Mouse (Mus musculus): ENCODE results near the gene Pln. TPM values are rescaled to one million over a fixed set of nuclear protein-coding genes. Genes with fewer than 3 reads are reported as not detected.
A peak's percentile ranks its signal among the peaks of the same experiment; 100 is the strongest.

Pln gene
- polyA plus RNA-seq, 1 experiment from 2014 or later, result 1.5 TPM

DNA sequence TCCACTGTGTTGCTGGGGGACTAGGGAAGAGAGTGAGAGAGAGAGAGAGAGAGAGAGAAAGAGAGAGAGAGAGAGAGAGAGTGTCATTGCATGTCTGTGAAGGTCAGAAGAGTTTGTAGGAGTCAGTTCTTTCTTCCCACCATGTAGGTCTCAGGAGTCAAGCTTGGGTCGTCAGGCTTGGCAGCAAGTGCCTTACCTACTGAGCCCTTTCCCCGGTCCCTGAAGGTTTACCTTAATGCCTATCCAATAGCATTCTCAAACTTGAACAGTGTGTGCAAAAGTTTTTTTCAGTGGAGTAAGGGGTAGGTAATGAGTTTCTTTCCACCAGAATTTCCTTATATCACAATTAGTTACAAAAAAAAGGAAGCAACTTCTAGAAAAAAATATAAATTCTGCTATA lies 1.6 kb downstream of the Pln start:
- Histone ChIP-seq H3K36me3 (replicated peaks; ENCODE audit: control insufficient read depth, insufficient read depth) (no peaks in the 10 kb centered on the region), H3K9ac (no peak overlapping the region), H3K4me2 (replicated peaks) (no peak overlapping the region), H3K9me3 (ENCODE audit: control insufficient read depth, low read length) (no peaks in the 10 kb centered on the region), H3K4me3 (replicated peaks; ENCODE audit: low read length) (no peak overlapping the region), H3K27me3 (ENCODE audit: control insufficient read depth, insufficient read depth, low read length) (no peaks in the 10 kb centered on the region), H3K4me1 (replicated peaks; ENCODE audit: control insufficient read depth, insufficient read depth, low read length) (no peaks in the 10 kb centered on the region), H3K27ac (no peak overlapping the region)
- no peak for DNase-seq (ENCODE audit: low spot score)
- no peak for ATAC-seq (ENCODE audit: low FRiP score)
- 60% methylated on average over 2 of the region's 2 CpGs for WGBS

GRCm38 (mm10) chr10:53341288-53341965 lies 4.0 kb downstream of the Pln start:
- Histone ChIP-seq H3K36me3 (replicated peaks; ENCODE audit: control insufficient read depth, insufficient read depth) (no peaks in the 10 kb centered on the region), H3K4me2 (replicated peaks) (no peak overlapping the region), H3K4me1 (replicated peaks; ENCODE audit: control insufficient read depth, insufficient read depth, low read length) (no peaks in the 10 kb centered on the region), H3K4me3 (replicated peaks; ENCODE audit: low read length) (no peak overlapping the region), H3K9ac (no peak overlapping the region), H3K27ac (no peak overlapping the region), H3K27me3 (ENCODE audit: control insufficient read depth, insufficient read depth, low read length) (no peaks in the 10 kb centered on the region), H3K9me3 (ENCODE audit: control insufficient read depth, low read length) (no peaks in the 10 kb centered on the region)
- ATAC-seq (ENCODE audit: low FRiP score) (peak; percentile 79; the same call in 1 of the 2 replicates), DNase-seq (ENCODE audit: low spot score) (no peak)
- 82% methylated on average over 7 of the region's 7 CpGs for WGBS

DNA sequence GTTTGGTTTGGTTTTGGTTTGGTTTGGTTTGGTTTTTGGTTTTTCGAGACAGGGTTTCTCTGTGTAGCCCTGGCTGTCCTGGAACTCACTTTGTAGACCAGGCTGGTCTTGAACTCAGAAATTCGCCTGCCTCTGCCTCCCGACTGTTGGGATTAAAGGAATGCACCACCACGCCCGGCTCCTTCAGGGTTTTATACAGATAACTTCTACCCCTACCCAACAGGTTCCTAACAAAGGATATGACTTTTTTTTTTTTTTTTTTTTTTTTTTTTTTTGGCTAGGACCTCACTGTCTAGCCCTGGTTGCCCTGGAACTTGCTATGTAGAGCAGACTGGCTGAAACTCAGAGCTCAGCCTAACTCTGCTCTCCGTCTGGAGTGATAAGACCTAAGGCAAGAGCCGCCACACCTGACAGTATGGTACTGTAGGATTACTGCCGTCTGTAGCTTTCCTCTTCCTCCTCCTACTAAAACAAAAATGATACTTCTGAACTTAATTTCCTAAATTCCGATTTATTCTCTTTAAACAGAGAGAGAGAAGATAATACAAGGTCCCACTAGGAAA lies 4.8 kb downstream of the Pln start:
- WGBS, result 93% methylated on average over 9 of the region's 9 CpGs
- ATAC-seq (ENCODE audit: low FRiP score) (no peak), DNase-seq (ENCODE audit: low spot score) (no peak)
- Histone ChIP-seq H3K4me2 (replicated peaks) (no peak overlapping the region), H3K27me3 (ENCODE audit: control insufficient read depth, insufficient read depth, low read length) (no peaks in the 10 kb centered on the region), H3K27ac (no peak overlapping the region), H3K4me1 (replicated peaks; ENCODE audit: control insufficient read depth, insufficient read depth, low read length) (no peaks in the 10 kb centered on the region), H3K9me3 (ENCODE audit: control insufficient read depth, low read length) (no peaks in the 10 kb centered on the region), H3K9ac (no peak overlapping the region), H3K36me3 (replicated peaks; ENCODE audit: control insufficient read depth, insufficient read depth) (no peaks in the 10 kb centered on the region), H3K4me3 (replicated peaks; ENCODE audit: low read length) (no peak overlapping the region)

- no peak overlapping the region for H3K27ac ChIP-seq
- no peaks in the 10 kb centered on the region for H3K4me1 ChIP-seq (replicated peaks; ENCODE audit: control insufficient read depth, insufficient read depth, low read length)
- no peak overlapping the region for H3K4me2 ChIP-seq (replicated peaks)
- no peak overlapping the region for H3K4me3 ChIP-seq (replicated peaks; ENCODE audit: low read length)
- no peaks in the 10 kb centered on the region for H3K27me3 ChIP-seq (ENCODE audit: control insufficient read depth, insufficient read depth, low read length)
- H3K36me3 ChIP-seq (replicated peaks; ENCODE audit: control insufficient read depth, insufficient read depth), result 0 out of 2 replicates have a peak, but pooled peaks cover under 1% of the 10 kb centered on the region
- WGBS, result 71% methylated on average over 6 of the region's 6 CpGs
- no peak for ATAC-seq (ENCODE audit: low FRiP score)
- H3K9ac ChIP-seq, result no peak overlapping the region
- no peaks in the 10 kb centered on the region for H3K9me3 ChIP-seq (ENCODE audit: control insufficient read depth, low read length)
- DNase-seq (ENCODE audit: low spot score), result no peak
Observed at GRCm38 (mm10) chr10:53343384-53343783, 5.9 kb downstream of the Pln start.

DNA sequence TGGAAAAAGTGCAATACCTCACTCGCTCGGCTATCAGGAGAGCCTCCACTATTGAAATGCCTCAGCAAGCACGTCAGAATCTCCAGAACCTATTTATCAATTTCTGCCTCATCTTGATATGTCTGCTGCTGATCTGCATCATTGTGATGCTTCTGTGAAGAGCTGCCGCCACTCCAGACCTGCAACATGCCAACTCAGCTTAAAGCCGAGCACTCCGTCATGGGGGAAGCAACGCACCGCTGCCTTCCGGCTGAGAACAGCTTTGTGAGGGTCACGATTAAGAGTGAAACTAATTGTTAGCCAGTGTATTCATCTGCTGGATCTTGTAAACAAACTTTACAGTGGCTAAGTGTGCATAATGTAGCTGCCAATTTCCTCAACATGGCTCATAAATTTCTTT lies 6.4 kb downstream of the Pln start:
- 56% methylated on average over 10 of the region's 10 CpGs for WGBS

GRCm38 (mm10) chr10:53345508-53345907 lies 8.0 kb downstream of the Pln start:
- Histone ChIP-seq H3K27me3 (ENCODE audit: control insufficient read depth, insufficient read depth, low read length) (no peaks in the 10 kb centered on the region), H3K4me2 (replicated peaks) (no peak overlapping the region), H3K9me3 (ENCODE audit: control insufficient read depth, low read length) (no peaks in the 10 kb centered on the region), H3K27ac (no peak overlapping the region), H3K4me3 (replicated peaks; ENCODE audit: low read length) (no peak overlapping the region), H3K9ac (no peak overlapping the region), H3K4me1 (replicated peaks; ENCODE audit: control insufficient read depth, insufficient read depth, low read length) (no peaks in the 10 kb centered on the region), H3K36me3 (replicated peaks; ENCODE audit: control insufficient read depth, insufficient read depth) (peaks cover 5% of the 10 kb centered on the region; the same call in 1 of the 2 replicates)
- no peak for DNase-seq (ENCODE audit: low spot score)
- no peak for ATAC-seq (ENCODE audit: low FRiP score)
- WGBS, result 91% methylated on average over 4 of the region's 4 CpGs

More for the DNA sequence above, 6.4 kb downstream of the Pln start:
- Histone ChIP-seq H3K4me3 (replicated peaks; ENCODE audit: low read length) (no peak overlapping the region), H3K9ac (no peak overlapping the region), H3K4me1 (replicated peaks; ENCODE audit: control insufficient read depth, insufficient read depth, low read length) (no peaks in the 10 kb centered on the region), H3K36me3 (replicated peaks; ENCODE audit: control insufficient read depth, insufficient read depth) (peaks cover 5% of the 10 kb centered on the region; the same call in 1 of the 2 replicates), H3K4me2 (replicated peaks) (no peak overlapping the region), H3K27ac (no peak overlapping the region), H3K9me3 (ENCODE audit: control insufficient read depth, low read length) (no peaks in the 10 kb centered on the region), H3K27me3 (ENCODE audit: control insufficient read depth, insufficient read depth, low read length) (no peaks in the 10 kb centered on the region)
- DNase-seq (ENCODE audit: low spot score), result no peak
- no peak for ATAC-seq (ENCODE audit: low FRiP score)

DNA sequence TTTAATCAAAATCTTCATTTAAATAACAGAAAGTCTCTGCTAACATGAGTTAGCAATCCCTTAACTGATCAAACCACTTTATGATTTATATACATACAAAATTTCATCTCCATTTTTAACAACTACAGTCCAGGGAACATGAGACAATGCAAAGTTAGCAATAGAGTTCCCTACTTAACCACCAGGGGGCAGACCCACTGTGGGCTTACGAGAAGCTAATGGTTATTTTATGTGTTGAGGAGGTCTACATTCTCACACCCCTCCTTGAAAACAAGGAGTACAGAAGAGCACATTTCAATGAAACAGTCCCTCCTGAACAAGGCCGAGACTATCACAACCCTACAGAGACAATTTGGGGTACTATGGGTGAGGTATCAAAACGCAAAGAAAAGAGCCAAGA lies 9.0 kb downstream of the Pln start:
- Histone ChIP-seq H3K9ac (no peak overlapping the region), H3K4me1 (replicated peaks; ENCODE audit: control insufficient read depth, insufficient read depth, low read length) (no peaks in the 10 kb centered on the region), H3K4me3 (replicated peaks; ENCODE audit: low read length) (no peak overlapping the region), H3K27ac (no peak overlapping the region), H3K27me3 (ENCODE audit: control insufficient read depth, insufficient read depth, low read length) (no peaks in the 10 kb centered on the region), H3K4me2 (replicated peaks) (no peak overlapping the region), H3K9me3 (ENCODE audit: control insufficient read depth, low read length) (no peaks in the 10 kb centered on the region), H3K36me3 (replicated peaks; ENCODE audit: control insufficient read depth, insufficient read depth) (peaks cover 5% of the 10 kb centered on the region; the same call in 1 of the 2 replicates)
- peak; percentile 72 for DNase-seq (ENCODE audit: low spot score)
- 54% methylated on average over 3 of the region's 3 CpGs for WGBS
- no peak for ATAC-seq (ENCODE audit: low FRiP score)

- 84% methylated on average over 5 of the region's 5 CpGs for WGBS
- DNase-seq (ENCODE audit: low spot score) (no peak), ATAC-seq (ENCODE audit: low FRiP score) (no peak)
- Histone ChIP-seq H3K9ac (no peak overlapping the region), H3K36me3 (replicated peaks; ENCODE audit: control insufficient read depth, insufficient read depth) (peaks cover 5% of the 10 kb centered on the region; the same call in 1 of the 2 replicates), H3K9me3 (ENCODE audit: control insufficient read depth, low read length) (no peaks in the 10 kb centered on the region), H3K4me1 (replicated peaks; ENCODE audit: control insufficient read depth, insufficient read depth, low read length) (no peaks in the 10 kb centered on the region), H3K4me2 (replicated peaks) (no peak overlapping the region), H3K4me3 (replicated peaks; ENCODE audit: low read length) (no peak overlapping the region), H3K27me3 (ENCODE audit: control insufficient read depth, insufficient read depth, low read length) (no peaks in the 10 kb centered on the region), H3K27ac (no peak overlapping the region)
Observed at GRCm38 (mm10) chr10:53346916-53347315, 9.4 kb downstream of the Pln start.

DNA sequence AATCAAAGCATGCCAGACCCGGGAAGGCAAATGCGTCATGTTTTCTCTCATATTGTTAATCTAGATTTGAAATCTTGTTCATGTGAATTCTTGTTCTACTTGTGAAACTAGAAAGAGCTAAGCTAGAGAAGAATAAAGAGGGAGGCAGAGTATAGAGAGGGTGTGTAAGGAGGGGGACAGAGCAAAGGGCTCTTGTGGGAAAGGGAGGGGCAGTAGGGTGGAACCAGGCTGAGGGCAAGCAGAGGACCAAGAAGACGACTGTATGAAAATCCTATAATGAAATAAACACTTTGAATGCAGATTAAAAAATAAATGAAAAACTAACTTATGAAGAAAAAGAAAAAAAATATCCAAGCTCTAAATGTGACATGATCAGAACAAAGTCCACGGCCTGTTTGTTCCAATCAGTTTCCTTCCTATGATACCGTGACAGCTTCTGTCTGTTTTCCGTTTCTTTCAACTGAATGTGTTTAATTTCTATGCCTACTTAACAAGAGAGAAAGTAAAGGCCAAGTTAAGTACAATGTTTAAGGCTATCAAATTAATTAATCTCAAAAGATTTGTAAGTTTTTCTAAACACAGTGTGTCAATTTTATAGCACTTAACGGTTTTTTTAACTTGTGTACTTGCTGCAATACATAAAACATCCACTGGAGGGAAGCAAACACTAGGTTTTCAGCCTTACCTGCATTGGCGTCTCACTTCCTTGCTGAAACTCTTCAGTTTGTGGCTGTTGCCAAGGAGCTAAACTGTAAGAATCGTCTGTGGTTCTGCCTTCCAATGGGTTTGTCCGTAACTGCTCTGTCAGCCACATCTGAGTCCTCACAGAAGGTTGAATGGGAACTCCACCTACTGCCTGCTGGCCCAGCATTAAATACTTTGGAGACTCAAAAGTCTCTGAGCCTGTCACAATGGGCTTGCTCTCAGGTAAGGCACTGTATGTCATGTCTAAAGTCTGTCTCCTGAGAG lies 10.6 kb downstream of the Pln start:
- WGBS, result 58% methylated on average over 10 of the region's 10 CpGs
- H3K9me3 ChIP-seq (ENCODE audit: control insufficient read depth, low read length), result no peaks in the 10 kb centered on the region
- no peaks in the 10 kb centered on the region for H3K4me1 ChIP-seq (replicated peaks; ENCODE audit: control insufficient read depth, insufficient read depth, low read length)

More for the DNA sequence above, 10.6 kb downstream of the Pln start:
- H3K4me2 ChIP-seq (replicated peaks), result no peak overlapping the region
- peak; percentile 95 for DNase-seq (ENCODE audit: low spot score)
- peaks cover 5% of the 10 kb centered on the region; the same call in 1 of the 2 replicates for H3K36me3 ChIP-seq (replicated peaks; ENCODE audit: control insufficient read depth, insufficient read depth)
- H3K4me3 ChIP-seq (replicated peaks; ENCODE audit: low read length), result no peak overlapping the region
- ATAC-seq (ENCODE audit: low FRiP score), result peak; percentile 83; the same call in 1 of the 2 replicates
- no peaks in the 10 kb centered on the region for H3K27me3 ChIP-seq (ENCODE audit: control insufficient read depth, insufficient read depth, low read length)
- no peak overlapping the region for H3K9ac ChIP-seq
- no peak overlapping the region for H3K27ac ChIP-seq

All from hindbrain, embryonic 14.5 days (tissue).